Mouse (Mus musculus) megakaryocyte, embryonic 14.5 days (primary cell): ENCODE data around the gene Olfr1101.

Experiments used
- FLI1 ChIP-seq: IDR thresholded peaks from 2 replicates; pipeline ENCODE4 v1.6.1; 2012; ENCODE audit warnings: low read length, inconsistent platforms, mixed read lengths
- GATA1 ChIP-seq: IDR thresholded peaks from 3 replicates; pipeline ENCODE4 v1.6.1; 2012; ENCODE audit warnings: mixed read lengths, low read length, inconsistent platforms, borderline replicate concordance

GRCm38 (mm10) chr2:87036431-87036830 is 45.4 kb upstream of the Olfr1101 start, which contains the start of gene Olfr1105:
- TF ChIP-seq GATA1 (no peak), FLI1 (no peak)
